Mouse (Mus musculus) liver, embryonic 16.5 days (tissue): ENCODE data around the gene AI593442. TPM values are rescaled to one million over a fixed set of nuclear protein-coding genes. Genes with fewer than 3 reads are reported as not detected.

Source experiments
- ATAC-seq: fragments of 200-750 bp; cut with Nextera tagmentation; 2 replicates; pipeline ENCODE4 v1.8.0; 2017; ENCODE audit warnings: low read depth, mild to moderate bottlenecking, moderate number of reproducible peaks, moderate library complexity
- H3K27ac ChIP-seq: fragments of 300-500 bp; sonication (generic); 2 replicates; pipeline ENCODE4 v1.5.1; 2014; ENCODE audit warnings: mild to moderate bottlenecking, low read length
- H3K27me3 ChIP-seq: fragments of 300-500 bp; sonication (generic); 2 replicates; pipeline ENCODE4 v1.6.1; 2014; ENCODE audit warnings: low read depth, low read length, mixed read lengths; ENCODE audit not compliant: control insufficient read depth, insufficient read depth
- H3K36me3 ChIP-seq: fragments of 300-500 bp; sonication (generic); 2 replicates; pipeline ENCODE4 v1.6.1; 2014; ENCODE audit warnings: mild to moderate bottlenecking; ENCODE audit not compliant: control insufficient read depth, insufficient read depth
- H3K4me1 ChIP-seq: fragments of 300-500 bp; sonication (generic); 2 replicates; pipeline ENCODE4 v1.6.1; 2014; ENCODE audit warnings: low read depth, low read length, mixed read lengths; ENCODE audit not compliant: control insufficient read depth
- H3K4me2 ChIP-seq: fragments of 300-500 bp; sonication (generic); 2 replicates; pipeline ENCODE4 v1.6.1; 2014; ENCODE audit warnings: low read depth, low read length, mixed read lengths
- H3K4me3 ChIP-seq: fragments of 300-500 bp; sonication (generic); 2 replicates; pipeline ENCODE4 v1.5.1; 2014; ENCODE audit warnings: low read depth, mild to moderate bottlenecking, low read length
- H3K9ac ChIP-seq: fragments of 300-500 bp; sonication (generic); 2 replicates; pipeline ENCODE4 v1.6.1; 2014; ENCODE audit warnings: low read depth, low read length
- H3K9me3 ChIP-seq: fragments of 300-500 bp; sonication (generic); replicated peaks from 2 replicates; pipeline ENCODE4 v1.6.1; 2016; ENCODE audit warnings: low read length; ENCODE audit not compliant: control insufficient read depth
- WGBS: fragments of 180-500 bp; shearing (Covaris S2); extraction: QIAGEN DNeasy Blood & Tissue Kit; methylation state at CpG from one replicate; pipeline ENCODE4 v1.1.7; 2014; ENCODE audit not compliant: insufficient replicate concordance; 5-methylcytosine and 5-hydroxymethylcytosine counted together
- polyA plus RNA-seq: library from polyadenylated mRNA; unstranded; fragments of >200 nt; fragmentation: Nextera tagmentation; extraction: Ambion mirVana; gene quantifications from 2 replicates; pipeline ENCODE4 v1.2.1, GENCODE M21; 2015

The AI593442 gene
- polyA plus RNA-seq, 1 experiment from 2014 or later = 0.05 TPM

DNA sequence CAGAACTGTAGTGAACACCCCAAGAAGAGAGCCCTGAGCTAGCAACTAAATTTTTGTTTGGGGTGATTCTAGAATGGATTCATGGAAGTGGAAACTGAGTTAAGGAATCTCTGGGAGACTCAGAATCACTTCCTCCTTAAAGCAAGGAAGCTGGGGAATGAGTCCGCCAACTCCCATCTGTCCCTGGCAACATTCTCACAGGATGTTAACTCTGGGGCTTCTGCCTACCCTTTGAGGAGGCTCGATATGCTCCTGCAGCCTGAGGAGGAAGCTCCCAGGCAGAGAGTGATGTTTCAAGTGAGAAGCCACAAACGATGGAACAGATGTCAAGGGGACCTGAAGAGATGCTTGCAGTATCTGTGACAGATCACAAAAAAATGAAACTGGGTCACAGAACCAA is 18.2 kb downstream of the AI593442 start:
- H3K4me3 ChIP-seq = no peak overlapping the region
- no peak for ATAC-seq
- H3K9ac ChIP-seq = no peak overlapping the region
- no peak overlapping the region for H3K4me2 ChIP-seq
- H3K4me1 ChIP-seq = no peaks in the 10 kb centered on the region
- 39% methylated on average over 3 of the region's 3 CpGs for WGBS
- no peak overlapping the region for H3K27ac ChIP-seq
- no peaks in the 10 kb centered on the region for H3K27me3 ChIP-seq
- no peaks in the 10 kb centered on the region for H3K9me3 ChIP-seq
- no peaks in the 10 kb centered on the region for H3K36me3 ChIP-seq

DNA sequence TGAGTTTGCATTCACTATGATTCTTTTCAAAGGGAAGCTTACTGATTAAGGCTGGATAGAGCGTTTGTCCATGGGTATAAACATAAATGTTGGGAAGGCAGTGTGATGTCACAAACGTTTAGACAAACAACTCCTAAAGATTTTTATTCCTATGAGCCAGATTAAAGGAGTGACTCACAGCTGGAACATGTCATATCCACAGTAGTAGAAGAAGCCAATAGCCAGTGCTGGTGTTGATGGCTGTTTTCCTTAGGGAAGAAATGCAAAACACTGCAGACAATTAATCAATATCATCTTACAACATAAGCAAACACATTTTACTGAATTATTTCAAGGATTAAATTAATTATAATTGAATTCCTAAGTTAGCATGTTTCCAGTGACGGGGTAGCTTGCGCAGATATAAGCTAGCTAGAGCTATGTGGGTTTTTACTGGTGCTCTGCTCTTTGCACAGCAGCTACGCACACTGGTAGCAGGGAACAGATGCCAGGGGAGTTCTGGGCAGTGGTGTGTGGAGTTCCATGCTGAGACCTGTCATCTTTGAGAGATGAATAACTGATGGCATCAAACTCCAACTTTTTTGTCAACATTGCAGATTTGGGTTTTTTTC is 29.1 kb downstream of the AI593442 start:
- ATAC-seq = no peak
- H3K4me2 ChIP-seq = no peak overlapping the region
- H3K9ac ChIP-seq = no peak overlapping the region
- WGBS = 58% methylated on average over 5 of the region's 5 CpGs
- no peak overlapping the region for H3K4me3 ChIP-seq
- H3K27ac ChIP-seq = no peak overlapping the region
- H3K27me3 ChIP-seq = no peaks in the 10 kb centered on the region
- H3K36me3 ChIP-seq = no peaks in the 10 kb centered on the region
- H3K4me1 ChIP-seq = no peaks in the 10 kb centered on the region
- no peaks in the 10 kb centered on the region for H3K9me3 ChIP-seq

DNA sequence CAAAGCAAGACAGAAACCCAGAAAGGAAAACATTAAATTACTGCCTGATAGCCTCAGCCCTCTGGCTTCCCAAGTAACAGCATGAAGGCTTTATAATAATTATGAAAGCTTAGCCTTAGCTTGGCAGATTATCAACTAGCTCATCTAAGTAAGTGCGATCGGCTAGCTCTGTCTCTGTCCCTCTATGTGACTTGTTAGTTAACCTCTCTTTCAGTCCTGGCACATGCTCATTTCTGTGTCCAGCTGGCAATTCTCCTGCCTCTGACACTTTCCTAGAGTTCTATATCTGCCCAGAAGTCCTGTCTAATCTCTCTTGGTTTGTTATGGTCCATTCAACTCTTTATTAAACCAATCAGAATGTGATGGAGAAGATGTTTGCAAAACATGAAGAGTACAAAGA is 34.3 kb downstream of the AI593442 start:
- H3K4me3 ChIP-seq = no peak overlapping the region
- no peaks in the 10 kb centered on the region for H3K27me3 ChIP-seq
- ATAC-seq = no peak
- 68% methylated on average over 2 of the region's 2 CpGs for WGBS
- no peaks in the 10 kb centered on the region for H3K4me1 ChIP-seq
- no peaks in the 10 kb centered on the region for H3K9me3 ChIP-seq
- H3K27ac ChIP-seq = no peak overlapping the region
- H3K36me3 ChIP-seq = no peaks in the 10 kb centered on the region
- no peak overlapping the region for H3K9ac ChIP-seq
- no peak overlapping the region for H3K4me2 ChIP-seq

GRCm38 (mm10) chr9:52644626-52645025 is 35.0 kb downstream of the AI593442 start:
- Histone ChIP-seq H3K4me3 (no peak overlapping the region), H3K27ac (no peak overlapping the region), H3K27me3 (no peaks in the 10 kb centered on the region), H3K4me1 (no peaks in the 10 kb centered on the region), H3K9me3 (no peaks in the 10 kb centered on the region), H3K9ac (no peak overlapping the region), H3K4me2 (no peak overlapping the region), H3K36me3 (no peaks in the 10 kb centered on the region)
- WGBS = 20% methylated on average over 4 of the region's 4 CpGs
- no peak for ATAC-seq

GRCm38 (mm10) chr9:52644156-52644555 is 35.4 kb downstream of the AI593442 start:
- H3K4me1 ChIP-seq = no peaks in the 10 kb centered on the region
- WGBS = 63% methylated on average over 4 of the region's 4 CpGs
- no peak overlapping the region for H3K4me2 ChIP-seq
- H3K27me3 ChIP-seq = no peaks in the 10 kb centered on the region
- H3K9me3 ChIP-seq = no peaks in the 10 kb centered on the region
- no peak overlapping the region for H3K4me3 ChIP-seq
- no peak overlapping the region for H3K27ac ChIP-seq
- H3K9ac ChIP-seq = no peak overlapping the region
- H3K36me3 ChIP-seq = no peaks in the 10 kb centered on the region
- ATAC-seq = no peak

DNA sequence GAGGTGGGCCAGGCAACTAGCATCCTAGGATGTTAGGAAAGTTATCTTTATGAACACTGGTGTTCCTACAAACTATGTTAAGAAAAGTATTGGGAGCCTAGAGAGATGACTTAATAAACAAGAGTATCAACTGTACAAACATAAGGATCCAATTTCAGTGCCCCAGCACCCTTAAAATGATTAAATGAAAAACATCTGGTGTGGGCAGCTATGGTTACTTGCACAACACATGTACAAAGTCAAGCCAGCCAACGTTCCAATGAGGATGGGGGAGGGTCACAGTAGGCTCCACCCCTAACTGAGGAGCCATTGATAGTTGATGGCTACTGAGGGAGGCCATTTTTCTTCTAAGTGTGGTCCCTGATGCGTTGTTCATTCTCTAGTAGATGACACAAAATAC is 43.6 kb downstream of the AI593442 start:
- H3K4me3 ChIP-seq = no peak overlapping the region
- no peak overlapping the region for H3K4me2 ChIP-seq
- no peak for ATAC-seq
- H3K9me3 ChIP-seq = no peaks in the 10 kb centered on the region
- no peaks in the 10 kb centered on the region for H3K4me1 ChIP-seq
- 48% methylated on average over 2 of the region's 2 CpGs for WGBS
- no peaks in the 10 kb centered on the region for H3K36me3 ChIP-seq
- no peak overlapping the region for H3K27ac ChIP-seq
- no peak overlapping the region for H3K9ac ChIP-seq
- no peaks in the 10 kb centered on the region for H3K27me3 ChIP-seq

DNA sequence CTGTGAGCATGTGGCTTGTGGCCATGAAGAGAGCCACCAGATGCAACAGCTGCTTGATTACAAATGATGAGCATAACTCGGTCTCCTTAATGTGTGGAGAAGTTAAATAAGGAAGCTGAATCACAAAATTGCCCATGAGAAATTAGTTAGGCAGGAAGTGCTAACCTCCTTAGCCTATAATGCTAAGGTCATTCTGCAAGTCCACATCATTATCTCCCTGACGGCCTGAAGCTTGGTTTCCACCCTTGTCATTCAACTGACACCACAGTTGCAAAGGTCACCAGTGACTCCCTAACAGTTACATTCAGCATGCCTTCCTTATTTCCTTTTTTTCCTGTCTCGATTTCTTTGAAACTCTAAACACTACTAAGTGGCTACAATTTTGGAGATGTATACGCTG is 55.7 kb downstream of the AI593442 start:
- H3K27ac ChIP-seq = no peak overlapping the region
- no peak overlapping the region for H3K4me2 ChIP-seq
- no peaks in the 10 kb centered on the region for H3K27me3 ChIP-seq
- no peaks in the 10 kb centered on the region for H3K4me1 ChIP-seq
- H3K9me3 ChIP-seq = no peaks in the 10 kb centered on the region
- ATAC-seq = no peak
- H3K36me3 ChIP-seq = no peaks in the 10 kb centered on the region
- no peak overlapping the region for H3K9ac ChIP-seq
- H3K4me3 ChIP-seq = no peak overlapping the region
- 12% methylated on average over 4 of the region's 4 CpGs for WGBS
